Mouse (Mus musculus) heart, adult 8-10 months (tissue): ENCODE data around the gene Dennd2c. TPM values are rescaled to one million over a fixed set of nuclear protein-coding genes. Genes with fewer than 3 reads are reported as not detected.

ENCODE experiments used
- DNase-seq: peaks from one replicate; pipeline ENCODE4 v3.0.0; 2022; ENCODE audit warnings: low spot score
- total RNA-seq, 4 experiments: library from RNA; stranded (reverse); gene quantifications; 2 replicates each; pipeline ENCODE4 v1.2.4; 2022

Gene Dennd2c
- total RNA-seq, 4 experiments from 2014 or later = 1.5 to 1.8 (median 1.7) TPM

DNA sequence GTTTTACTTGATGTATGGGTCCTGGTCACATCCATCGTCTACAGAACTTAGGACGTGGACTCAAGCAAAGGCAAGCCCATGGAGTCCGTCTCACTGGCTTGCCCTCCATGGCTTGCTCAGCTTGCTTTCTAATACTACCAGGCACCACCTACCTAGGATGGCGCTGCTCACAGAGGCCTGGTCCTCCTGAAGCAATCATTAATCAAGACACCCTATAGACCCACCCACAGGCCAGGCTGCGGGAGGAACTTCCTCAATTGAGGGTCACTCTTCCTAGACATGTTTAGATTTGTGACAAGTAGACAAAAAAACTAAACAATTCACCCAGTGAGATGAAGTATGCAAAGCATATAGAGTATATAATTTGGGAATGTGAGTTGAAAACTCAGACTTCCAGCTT lies 9.8 kb downstream of the Dennd2c start:
- DNase-seq = no peak

- no peak for DNase-seq
Measured at GRCm38 (mm10) chr3:103123636-103124035, 21.2 kb downstream of the Dennd2c start.

GRCm38 (mm10) chr3:103126138-103126537 lies 23.7 kb downstream of the Dennd2c start:
- no peak for DNase-seq

- DNase-seq = no peak
Measured at GRCm38 (mm10) chr3:103127177-103127576, 24.8 kb downstream of the Dennd2c start.

DNA sequence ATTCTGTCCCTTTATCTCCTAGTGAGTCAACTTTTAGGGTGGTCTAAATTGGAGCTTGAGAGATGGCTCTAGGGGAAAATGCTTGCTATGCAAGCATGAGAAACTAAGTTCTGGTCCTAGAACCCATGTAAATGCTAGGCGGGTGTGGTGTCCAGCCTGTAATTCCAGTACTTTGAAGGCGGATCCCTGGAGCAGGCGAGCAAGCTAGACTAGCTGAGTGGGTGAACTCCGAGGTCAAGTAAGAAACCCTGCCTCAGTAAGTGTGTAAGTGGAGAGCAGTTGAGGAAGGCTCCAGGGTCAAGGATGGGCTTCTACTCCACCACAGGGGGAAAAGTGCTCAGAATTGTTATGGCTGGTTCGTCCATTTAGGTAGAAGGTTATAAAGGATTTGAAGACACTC lies 25.3 kb downstream of the Dennd2c start:
- no peak for DNase-seq

DNA sequence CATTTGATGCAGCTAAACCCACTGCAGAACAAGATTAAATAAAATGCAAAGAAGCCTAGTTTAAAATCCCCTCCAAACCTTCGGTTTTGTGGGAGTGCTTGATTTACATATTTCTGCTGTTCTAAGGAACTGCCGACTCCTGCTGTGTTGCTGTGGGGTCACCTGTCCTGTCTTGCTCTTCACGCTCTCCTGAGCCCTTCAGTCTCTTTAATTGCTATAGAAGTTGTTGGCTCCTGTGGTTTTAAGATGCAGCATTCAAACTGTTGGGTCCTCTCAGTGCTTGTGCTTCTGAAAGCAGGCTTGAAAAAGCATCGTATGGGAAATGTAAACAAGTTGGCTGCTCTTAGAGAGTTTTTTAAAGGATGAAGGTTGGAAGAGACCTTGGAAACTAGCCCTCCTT lies 25.8 kb downstream of the Dennd2c start:
- no peak for DNase-seq

GRCm38 (mm10) chr3:103129367-103130159 lies 27.2 kb downstream of the Dennd2c start:
- no peak for DNase-seq

- DNase-seq = peak; percentile 43
Measured at GRCm38 (mm10) chr3:103130236-103130751, 27.9 kb downstream of the Dennd2c start.

DNA sequence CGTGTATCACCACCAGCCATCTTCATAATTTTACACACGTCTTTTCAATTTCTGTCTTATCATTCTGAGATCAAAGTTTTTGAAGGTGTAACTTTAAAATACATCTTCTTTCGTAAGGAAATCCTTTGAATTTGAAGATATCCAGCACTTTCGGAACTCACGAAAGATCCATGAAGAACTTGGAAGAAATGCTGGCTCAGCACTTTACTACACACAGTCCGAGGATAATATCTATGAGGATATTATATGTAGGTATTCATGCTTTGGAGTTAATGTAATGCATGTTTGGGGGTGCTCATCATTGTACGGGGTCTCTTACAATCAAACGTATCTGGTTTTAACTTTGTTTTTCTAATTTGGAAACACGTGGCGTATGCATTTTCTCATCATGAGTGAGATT lies 30.7 kb downstream of the Dennd2c start:
- no peak for DNase-seq

- DNase-seq = no peak
Measured at GRCm38 (mm10) chr3:103136414-103137077, 34.1 kb downstream of the Dennd2c start.

DNA sequence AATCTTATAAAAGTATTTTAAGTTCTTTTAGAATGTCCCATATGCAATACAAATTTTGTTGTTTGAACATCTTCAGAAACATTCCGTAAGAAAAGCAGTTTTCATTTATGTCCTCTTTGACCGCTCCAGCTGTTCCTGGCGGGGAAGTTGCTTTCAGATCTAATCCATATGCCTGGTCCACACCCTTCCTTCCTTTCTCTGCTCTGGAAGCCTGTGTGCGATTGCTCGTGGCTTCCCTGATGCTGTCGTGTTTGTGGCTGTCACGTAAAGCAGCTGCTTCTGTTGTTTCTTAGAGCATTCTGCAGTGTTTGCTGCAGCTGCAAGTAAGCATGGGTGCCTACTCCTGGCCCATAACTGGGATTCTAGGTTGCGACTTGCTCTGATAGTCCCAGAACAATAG lies 36.6 kb downstream of the Dennd2c start:
- peak; percentile 64 for DNase-seq

GRCm38 (mm10) chr3:103140095-103140838 lies 37.9 kb downstream of the Dennd2c start:
- DNase-seq = peak; percentile 58

DNA sequence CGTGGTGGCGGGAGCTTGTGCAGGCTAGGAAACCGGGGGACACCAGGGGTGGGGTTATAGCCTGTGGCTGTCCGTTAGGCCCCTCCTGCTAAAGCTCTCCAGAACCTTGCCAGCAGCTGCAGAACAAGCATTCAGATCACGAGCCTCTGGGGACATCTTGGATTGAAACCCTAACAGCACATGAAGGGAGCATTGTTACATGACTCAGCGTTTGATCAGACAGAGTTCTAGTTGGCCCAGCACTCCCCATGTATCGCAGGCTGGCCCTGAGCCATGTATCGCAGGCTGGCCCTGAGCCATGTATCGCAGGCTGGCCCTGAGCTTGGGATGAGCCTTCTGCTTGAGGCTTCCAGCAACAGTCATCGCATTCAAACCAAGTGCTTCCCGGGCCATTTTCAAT lies 38.9 kb downstream of the Dennd2c start:
- no peak for DNase-seq

DNA sequence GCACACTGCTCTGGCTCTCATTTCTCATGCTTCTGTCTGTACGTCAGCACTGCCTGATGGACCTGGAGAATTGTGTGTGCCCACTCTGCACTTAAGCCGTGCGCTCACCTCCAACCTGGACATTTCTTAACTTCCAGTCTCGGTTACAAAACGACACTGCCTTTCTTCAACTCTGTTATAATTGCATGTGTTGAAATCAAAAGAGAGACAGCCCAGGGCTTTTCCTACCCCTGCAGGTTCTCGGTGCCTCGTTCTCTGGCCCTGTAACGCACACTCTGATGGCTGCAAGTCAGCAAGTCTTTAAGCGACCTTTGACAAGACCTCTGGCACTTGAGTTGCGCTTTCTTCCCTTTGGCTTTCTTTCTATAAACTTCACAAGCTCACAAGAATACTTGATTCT lies 40.0 kb downstream of the Dennd2c start:
- no peak for DNase-seq

DNA sequence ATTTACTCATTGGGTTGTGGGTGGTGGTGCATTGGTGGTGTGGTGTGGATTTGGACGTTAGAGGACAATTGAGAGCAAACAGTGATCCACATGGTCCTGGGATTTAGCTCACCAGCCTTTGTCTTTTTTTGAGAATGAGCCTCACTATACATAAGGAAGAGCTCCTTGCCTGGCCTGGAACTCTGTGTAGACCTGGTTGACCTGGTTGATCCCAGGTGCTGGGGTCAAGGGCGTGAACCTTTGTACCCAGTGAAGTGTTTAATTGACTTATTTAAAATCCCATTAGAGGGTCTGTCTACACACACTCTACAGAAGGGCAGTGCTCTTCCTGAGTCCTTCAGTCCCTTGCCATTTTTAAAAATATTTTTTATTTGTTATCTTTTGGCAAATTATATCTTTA lies 42.9 kb downstream of the Dennd2c start:
- DNase-seq = no peak

DNA sequence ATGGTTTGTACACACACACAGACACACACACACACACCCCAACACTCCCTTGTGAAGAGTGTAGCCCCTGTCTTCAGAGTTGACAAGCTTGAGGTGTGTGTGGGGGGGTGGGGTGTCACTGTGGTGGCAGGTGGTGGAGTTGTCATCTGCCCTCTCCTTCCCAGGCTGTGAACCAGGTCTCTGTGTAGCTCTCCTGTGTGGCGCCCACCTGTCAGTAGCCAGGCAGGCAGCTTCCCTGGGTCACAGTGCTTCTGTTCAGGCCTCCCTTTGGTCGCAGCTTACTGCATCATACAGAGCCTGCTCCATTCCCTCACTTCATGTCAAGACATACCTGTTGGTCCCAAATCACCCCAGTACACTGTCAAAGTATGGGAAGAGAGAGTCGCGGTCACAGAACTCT lies 43.4 kb downstream of the Dennd2c start:
- DNase-seq = no peak

GRCm38 (mm10) chr3:103146330-103147166 lies 44.1 kb downstream of the Dennd2c start:
- peak; percentile 20 for DNase-seq

DNA sequence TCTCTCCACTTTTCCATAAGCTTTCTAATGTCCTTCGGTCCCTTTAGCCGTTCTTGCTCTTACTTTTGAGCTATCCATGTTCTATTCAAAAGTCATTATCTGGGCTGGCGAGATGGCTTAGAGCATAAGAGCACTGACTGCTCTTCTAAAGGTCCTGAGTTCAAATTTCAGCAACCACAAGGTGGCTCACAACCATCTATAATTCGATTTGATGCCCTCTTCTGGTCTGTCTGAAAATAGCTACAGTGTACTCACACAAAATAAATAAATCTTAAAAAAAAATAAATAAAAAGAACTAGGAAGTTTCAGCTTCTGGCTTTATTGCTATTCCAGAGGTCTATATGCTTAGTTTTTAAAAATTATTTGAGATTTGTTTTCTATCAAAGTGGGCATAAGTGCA lies 45.4 kb downstream of the Dennd2c start:
- no peak for DNase-seq

DNA sequence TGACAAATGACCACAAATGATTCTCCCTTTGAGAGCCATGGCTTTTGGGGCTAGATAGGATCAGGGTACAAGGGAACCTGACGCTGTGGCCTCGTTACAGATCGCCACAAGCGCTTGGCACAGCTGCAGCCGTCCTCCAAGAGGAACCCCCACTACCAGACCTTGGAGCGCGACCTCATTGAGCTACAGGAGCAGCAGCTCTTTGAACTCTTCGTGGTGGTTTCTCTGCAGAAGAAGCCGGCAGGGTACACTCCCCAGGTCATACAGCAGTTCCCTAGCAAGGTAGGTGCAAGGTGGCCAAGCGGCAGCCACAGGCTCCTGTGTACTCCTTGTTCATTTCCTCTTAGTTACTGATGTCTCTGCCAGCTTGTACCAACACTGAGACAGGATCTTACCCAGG lies 46.5 kb downstream of the Dennd2c start:
- DNase-seq = no peak

DNA sequence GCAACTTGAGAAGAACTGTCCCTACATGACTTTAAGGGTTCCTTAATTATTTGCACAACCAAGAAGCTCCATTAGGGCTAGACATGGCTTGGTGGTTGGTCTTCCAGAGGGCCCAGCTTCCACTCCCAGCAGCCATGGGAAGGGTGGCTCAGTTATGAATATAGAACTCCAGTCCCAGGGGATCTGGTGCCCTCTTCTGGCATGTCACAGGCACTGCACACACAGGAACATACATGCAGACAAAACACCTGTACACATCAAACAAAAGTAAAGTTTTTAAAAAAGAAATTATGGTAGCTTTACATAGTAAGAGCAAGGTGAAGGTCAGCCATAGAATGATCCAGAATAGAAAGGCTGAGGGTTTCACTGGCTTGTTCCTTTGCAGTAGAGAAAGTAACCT lies 51.4 kb downstream of the Dennd2c start:
- DNase-seq = no peak

- no peak for DNase-seq
Measured at GRCm38 (mm10) chr3:103159232-103159900, 57.0 kb downstream of the Dennd2c start.
